Mouse (Mus musculus): Measurements from ENCODE around the gene Prss57. TPM values are rescaled to one million over a fixed set of nuclear protein-coding genes. Genes with fewer than 3 reads are reported as not detected.

Prss57 gene
- polyA plus RNA-seq, 2 experiments: 1.6 to 4.9 TPM

DNA sequence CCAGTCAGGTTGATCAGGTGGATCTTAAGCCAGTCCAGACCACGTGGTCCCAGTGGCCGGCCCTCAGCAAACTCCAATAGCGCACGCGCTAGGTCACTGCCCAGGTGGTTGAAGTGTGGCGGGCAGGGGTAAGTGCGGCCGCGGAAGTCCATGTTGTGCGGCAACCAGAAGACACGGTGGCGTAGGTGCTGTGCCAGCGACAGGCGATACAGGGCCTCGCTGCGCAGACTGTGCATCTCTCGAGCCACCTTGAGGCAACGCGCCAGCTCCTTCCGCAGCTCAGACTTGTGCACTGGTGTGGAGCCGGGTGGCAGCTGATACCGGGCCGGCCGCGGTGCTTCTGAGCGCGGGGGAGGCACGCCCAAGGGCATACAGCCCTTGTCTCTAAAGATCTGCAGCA lies 51.5 kb downstream of the Prss57 start:
- Histone ChIP-seq H3K4me2 (ENCODE audit: low read depth) (no peak overlapping the region), H3K9ac (replicated peaks) (no peak overlapping the region), H3K27me3 (ENCODE audit: control insufficient read depth, insufficient read depth, low read length) (no peaks in the 10 kb centered on the region), H3K4me1 (replicated peaks; ENCODE audit: control insufficient read depth in 2 of 2, insufficient read depth in 2 of 2, low read length in 1 of 2) (no peaks in the 10 kb centered on the region), H3K9me3 (ENCODE audit: control insufficient read depth, low read length) (no peaks in the 10 kb centered on the region), H3K4me3 (ENCODE audit: insufficient read depth in 1 of 2, low read depth in 2 of 2, low read length in 2 of 2) (no peak overlapping the region), H3K27ac (no peak overlapping the region), H3K36me3 (replicated peaks; ENCODE audit: control insufficient read depth, insufficient read depth, low read depth) (peaks cover 14% of the 10 kb centered on the region)
- ATAC-seq (ENCODE audit: insufficient read depth) (no peak), DNase-seq (ENCODE audit: low read depth in 3 of 3, low spot score in 3 of 3) (no peak)
- WGBS (ENCODE audit: insufficient replicate concordance): 86% methylated on average over 28 of the region's 28 CpGs
- TF ChIP-seq EP300 (IDR thresholded peaks at IDR 0.05; ENCODE audit: low read depth) (no peak), CTCF (IDR thresholded peaks at IDR 0.05; ENCODE audit: low read depth) (no peak)

DNA sequence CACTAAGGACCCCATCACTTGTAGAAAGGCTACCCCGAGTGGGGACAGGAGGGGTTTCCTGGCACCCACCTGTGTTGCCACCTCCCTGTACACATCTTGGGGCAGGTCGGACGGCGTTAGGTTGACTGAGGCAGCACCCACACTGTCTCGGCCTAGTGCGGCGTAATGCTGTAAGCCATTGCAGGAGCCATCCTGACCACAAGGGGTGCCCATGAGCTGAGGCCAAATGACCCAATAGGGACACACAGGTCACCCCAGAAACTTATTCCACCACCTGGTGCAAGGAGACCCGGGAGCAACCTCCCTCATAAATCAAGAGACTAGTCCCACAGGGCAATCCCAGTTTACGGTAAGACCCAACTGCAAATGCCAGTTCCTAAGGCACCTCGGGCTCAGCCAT lies 52.5 kb downstream of the Prss57 start:
- DNase-seq (ENCODE audit: low read depth in 3 of 3, low spot score in 3 of 3) (no peak), ATAC-seq (ENCODE audit: insufficient read depth) (no peak)
- Histone ChIP-seq H3K4me2 (ENCODE audit: low read depth) (no peak overlapping the region), H3K4me3 (ENCODE audit: insufficient read depth in 1 of 2, low read depth in 2 of 2, low read length in 2 of 2) (no peak overlapping the region), H3K36me3 (replicated peaks; ENCODE audit: control insufficient read depth, insufficient read depth, low read depth) (peaks cover 14% of the 10 kb centered on the region), H3K9ac (replicated peaks) (no peak overlapping the region), H3K27me3 (ENCODE audit: control insufficient read depth, insufficient read depth, low read length) (no peaks in the 10 kb centered on the region), H3K27ac (no peak overlapping the region), H3K4me1 (replicated peaks; ENCODE audit: control insufficient read depth in 2 of 2, insufficient read depth in 2 of 2, low read length in 1 of 2) (no peaks in the 10 kb centered on the region), H3K9me3 (ENCODE audit: control insufficient read depth, low read length) (no peaks in the 10 kb centered on the region)
- TF ChIP-seq EP300 (IDR thresholded peaks at IDR 0.05; ENCODE audit: low read depth) (no peak), CTCF (IDR thresholded peaks at IDR 0.05; ENCODE audit: low read depth) (peak; percentile 87)
- 87% methylated on average over 10 of the region's 10 CpGs for WGBS (ENCODE audit: insufficient replicate concordance)

DNA sequence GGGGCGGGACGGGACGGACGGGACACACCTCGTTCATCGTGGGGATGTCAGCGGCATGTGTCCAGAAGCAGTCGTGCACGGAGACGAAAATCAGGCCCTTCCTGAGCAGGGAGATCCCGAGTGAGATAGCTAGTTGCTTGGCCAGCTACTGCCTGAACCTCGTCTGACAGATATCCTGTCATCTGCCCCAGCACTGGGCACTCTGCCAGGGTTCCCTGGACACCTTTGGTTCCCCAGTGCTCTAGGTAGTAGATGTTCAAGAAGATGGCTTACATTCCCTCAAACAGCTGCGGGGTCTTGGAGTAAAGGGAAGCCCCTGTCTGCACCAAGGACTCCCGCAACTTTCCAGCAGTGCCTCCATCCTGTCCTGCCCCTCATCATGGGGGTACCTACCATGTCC lies 54.1 kb downstream of the Prss57 start:
- no peak for DNase-seq (ENCODE audit: low read depth in 3 of 3, low spot score in 3 of 3)
- no peak overlapping the region for H3K4me2 ChIP-seq (ENCODE audit: low read depth)
- no peak overlapping the region for H3K27ac ChIP-seq
- H3K4me3 ChIP-seq (ENCODE audit: insufficient read depth in 1 of 2, low read depth in 2 of 2, low read length in 2 of 2): no peak overlapping the region
- no peaks in the 10 kb centered on the region for H3K27me3 ChIP-seq (ENCODE audit: control insufficient read depth, insufficient read depth, low read length)
- H3K36me3 ChIP-seq (replicated peaks; ENCODE audit: control insufficient read depth, insufficient read depth, low read depth): peaks cover 14% of the 10 kb centered on the region
- no peaks in the 10 kb centered on the region for H3K9me3 ChIP-seq (ENCODE audit: control insufficient read depth, low read length)
- H3K9ac ChIP-seq (replicated peaks): no peak overlapping the region
- ATAC-seq (ENCODE audit: insufficient read depth): no peak
- 82% methylated on average over 14 of the region's 14 CpGs for WGBS (ENCODE audit: insufficient replicate concordance)
- H3K4me1 ChIP-seq (replicated peaks; ENCODE audit: control insufficient read depth in 2 of 2, insufficient read depth in 2 of 2, low read length in 1 of 2): no peaks in the 10 kb centered on the region
- TF ChIP-seq CTCF (IDR thresholded peaks at IDR 0.05; ENCODE audit: low read depth): no peak
- no peak for TF ChIP-seq EP300 (IDR thresholded peaks at IDR 0.05; ENCODE audit: low read depth)

DNA sequence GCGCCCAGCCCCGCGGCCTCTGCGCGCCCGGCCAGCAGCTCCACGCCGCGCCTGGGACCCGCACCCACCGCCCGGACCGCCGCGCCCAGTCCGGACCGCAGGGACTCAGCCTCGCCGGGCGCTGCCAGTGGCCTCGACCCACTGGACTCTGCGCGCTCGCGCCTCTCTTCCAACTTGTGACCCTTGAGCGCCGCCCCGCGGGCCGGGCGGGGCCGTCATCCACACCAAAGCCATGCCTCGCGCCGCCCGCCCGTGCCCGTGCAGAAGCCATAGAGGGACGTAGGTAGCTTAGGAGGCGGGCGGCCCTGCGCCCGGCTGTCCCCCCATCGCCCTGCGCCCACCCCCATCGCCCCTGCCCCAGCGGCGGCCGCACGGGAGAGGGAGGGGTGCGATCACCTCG lies 55.4 kb downstream of the Prss57 start:
- H3K36me3 ChIP-seq (replicated peaks; ENCODE audit: control insufficient read depth, insufficient read depth, low read depth): peaks cover 11% of the 10 kb centered on the region
- no peak overlapping the region for H3K27ac ChIP-seq
- 62% methylated on average over 51 of the region's 52 CpGs for WGBS (ENCODE audit: insufficient replicate concordance)
- DNase-seq (ENCODE audit: low read depth in 3 of 3, low spot score in 3 of 3): no peak
- H3K4me2 ChIP-seq (ENCODE audit: low read depth): no peak overlapping the region
- H3K9me3 ChIP-seq (ENCODE audit: control insufficient read depth, low read length): no peaks in the 10 kb centered on the region
- no peaks in the 10 kb centered on the region for H3K27me3 ChIP-seq (ENCODE audit: control insufficient read depth, insufficient read depth, low read length)
- no peak for TF ChIP-seq CTCF (IDR thresholded peaks at IDR 0.05; ENCODE audit: low read depth)
- no peak for TF ChIP-seq EP300 (IDR thresholded peaks at IDR 0.05; ENCODE audit: low read depth)
- H3K9ac ChIP-seq (replicated peaks): no peak overlapping the region
- H3K4me1 ChIP-seq (replicated peaks; ENCODE audit: control insufficient read depth in 2 of 2, insufficient read depth in 2 of 2, low read length in 1 of 2): no peaks in the 10 kb centered on the region
- ATAC-seq (ENCODE audit: insufficient read depth): no peak
- H3K4me3 ChIP-seq (ENCODE audit: insufficient read depth in 1 of 2, low read depth in 2 of 2, low read length in 2 of 2): no peak overlapping the region

DNA sequence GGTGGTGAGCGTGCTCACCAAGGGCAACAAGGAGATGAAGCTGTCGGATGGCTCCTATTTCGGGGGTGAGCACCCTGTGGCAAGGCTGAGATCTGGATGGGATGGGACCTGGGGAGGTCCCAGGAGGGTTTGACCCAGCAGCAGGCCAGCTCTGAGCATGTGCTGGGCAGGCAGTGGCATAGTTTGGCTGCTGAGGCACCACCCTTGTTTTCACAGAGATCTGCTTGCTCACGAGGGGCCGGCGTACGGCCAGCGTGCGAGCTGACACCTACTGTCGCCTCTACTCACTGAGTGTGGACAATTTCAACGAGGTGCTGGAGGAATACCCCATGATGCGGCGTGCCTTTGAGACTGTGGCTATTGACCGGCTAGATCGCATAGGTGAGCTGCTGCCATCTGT lies 56.9 kb downstream of the Prss57 start:
- ATAC-seq (ENCODE audit: insufficient read depth): no peak

More for the DNA sequence above, 56.9 kb downstream of the Prss57 start:
- H3K9ac ChIP-seq (replicated peaks): no peak overlapping the region
- no peak for TF ChIP-seq CTCF (IDR thresholded peaks at IDR 0.05; ENCODE audit: low read depth)
- no peak for TF ChIP-seq EP300 (IDR thresholded peaks at IDR 0.05; ENCODE audit: low read depth)
- no peak overlapping the region for H3K4me3 ChIP-seq (ENCODE audit: insufficient read depth in 1 of 2, low read depth in 2 of 2, low read length in 2 of 2)
- no peaks in the 10 kb centered on the region; the same call in 1 of the 2 replicates for H3K36me3 ChIP-seq (replicated peaks; ENCODE audit: control insufficient read depth, insufficient read depth, low read depth)
- WGBS (ENCODE audit: insufficient replicate concordance): 90% methylated on average over 15 of the region's 15 CpGs
- H3K9me3 ChIP-seq (ENCODE audit: control insufficient read depth, low read length): no peaks in the 10 kb centered on the region
- no peak for DNase-seq (ENCODE audit: low read depth in 3 of 3, low spot score in 3 of 3)
- no peaks in the 10 kb centered on the region for H3K4me1 ChIP-seq (replicated peaks; ENCODE audit: control insufficient read depth in 2 of 2, insufficient read depth in 2 of 2, low read length in 1 of 2)
- no peak overlapping the region for H3K27ac ChIP-seq
- no peaks in the 10 kb centered on the region for H3K27me3 ChIP-seq (ENCODE audit: control insufficient read depth, insufficient read depth, low read length)
- no peak overlapping the region for H3K4me2 ChIP-seq (ENCODE audit: low read depth)
